Mouse (Mus musculus): ENCODE data around the gene Ap3b1. TPM values are rescaled to one million over a fixed set of nuclear protein-coding genes. Genes with fewer than 3 reads are reported as not detected.
A peak's percentile ranks its signal among the peaks of the same experiment; 100 is the strongest.
"Not testable (repeated sequence)": the region's sequence is repeated elsewhere in the genome, so short reads cannot be mapped to it uniquely, and the experiment has no call there.

The Ap3b1 gene
- polyA plus RNA-seq, 1 experiment: 29.3 TPM

DNA sequence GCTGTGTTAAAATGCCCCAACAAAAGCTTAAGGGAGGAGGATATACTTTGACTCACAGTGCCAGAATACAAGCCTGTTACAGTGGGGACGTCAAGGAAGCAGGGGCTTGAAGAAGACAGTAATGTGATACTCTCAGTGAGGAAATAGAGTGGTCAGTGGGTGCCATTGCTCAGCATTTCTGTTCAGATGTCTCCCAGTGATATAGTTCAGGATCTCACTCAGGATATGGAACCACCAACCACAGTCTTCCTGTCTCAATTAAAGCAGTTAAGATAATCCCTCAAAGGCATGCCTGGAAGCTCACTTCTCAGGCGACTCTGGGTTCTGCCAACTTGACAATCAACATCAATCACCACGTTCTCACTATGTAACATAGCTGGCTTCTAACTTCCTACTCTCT is 4.2 kb upstream of the Ap3b1 start:
- no peak overlapping the region for H3ac ChIP-seq (ENCODE audit: control insufficient read depth, insufficient read length)
- no peaks in the 10 kb centered on the region for H3K36me3 ChIP-seq (ENCODE audit: control insufficient read depth, insufficient read depth)
- H3K4me3 ChIP-seq: no peak overlapping the region
- no peak overlapping the region for H3K4me2 ChIP-seq (ENCODE audit: low read depth)
- TF ChIP-seq MYOD1 (IDR thresholded peaks at IDR 0.05; ENCODE audit: control insufficient read depth in 1 of 3, insufficient read length in 2 of 3, low read depth in 2 of 3) (no peak), POLR2A (IDR thresholded peaks at IDR 0.05; ENCODE audit: insufficient read length, low read depth) (no peak), USF1 (IDR thresholded peaks at IDR 0.05; ENCODE audit: low read depth) (no peak), MAX (IDR thresholded peaks at IDR 0.05; ENCODE audit: low read depth) (no peak), E2F4 (IDR thresholded peaks at IDR 0.05; ENCODE audit: insufficient read depth) (no peak), SRF (IDR thresholded peaks at IDR 0.05; ENCODE audit: control insufficient read depth, insufficient read length, low read depth) (no peak)
- H3K79me2 ChIP-seq (ENCODE audit: control insufficient read depth, insufficient read depth): peaks cover 5% of the 10 kb centered on the region
- no peaks in the 10 kb centered on the region for H3K27me3 ChIP-seq (ENCODE audit: control insufficient read depth, insufficient read depth, insufficient read length)

DNA sequence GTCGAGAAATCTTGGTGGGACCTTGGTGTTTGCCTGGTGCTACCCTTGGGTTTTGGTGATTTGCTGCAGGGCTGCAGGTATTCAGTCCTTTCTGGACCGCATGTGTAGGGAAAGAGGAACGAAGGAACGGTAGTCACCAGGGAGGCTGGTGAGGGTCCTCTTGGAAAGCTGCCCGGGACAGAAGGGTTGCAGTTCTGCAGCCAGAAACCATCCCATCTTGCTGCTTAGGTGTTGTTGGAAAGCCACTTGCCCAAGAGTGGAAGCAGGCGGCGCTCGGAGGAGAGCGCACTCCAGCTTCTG is 709 bp upstream of the Ap3b1 start:
- TF ChIP-seq CEBPB (IDR thresholded peaks at IDR 0.05; ENCODE audit: insufficient read depth, poor library complexity, severe bottlenecking) (no peak), REST (IDR thresholded peaks at IDR 0.05; ENCODE audit: insufficient read depth, insufficient read length) (no peak), POLR2AphosphoS2 (IDR thresholded peaks at IDR 0.05; ENCODE audit: insufficient read length, low read depth) (no peak), POLR2A (IDR thresholded peaks at IDR 0.05; ENCODE audit: insufficient read length, low read depth) (no peak), MYOD1 (IDR thresholded peaks at IDR 0.05; ENCODE audit: control insufficient read depth in 1 of 3, insufficient read length in 2 of 3, low read depth in 2 of 3) (no peak), USF1 (IDR thresholded peaks at IDR 0.05; ENCODE audit: low read depth) (no peak), MAX (IDR thresholded peaks at IDR 0.05; ENCODE audit: low read depth) (no peak), TCF3 (IDR thresholded peaks at IDR 0.05; ENCODE audit: insufficient read length, low read depth) (no peak), MYOG (IDR thresholded peaks at IDR 0.05; ENCODE audit: control insufficient read depth in 1 of 3, insufficient read depth in 1 of 3, insufficient read length in 2 of 3, low read depth in 2 of 3) (no peak), TCF12 (IDR thresholded peaks at IDR 0.05; ENCODE audit: insufficient read depth, poor library complexity, severe bottlenecking) (no peak), E2F4 (IDR thresholded peaks at IDR 0.05; ENCODE audit: insufficient read depth) (no peak), SRF (IDR thresholded peaks at IDR 0.05; ENCODE audit: control insufficient read depth, insufficient read length, low read depth) (no peak)
- peak overlapping the region; percentile 91 for H3ac ChIP-seq (ENCODE audit: control insufficient read depth, insufficient read length)
- H3K4me2 ChIP-seq (ENCODE audit: low read depth): peak overlapping the region; percentile 72
- no peaks in the 10 kb centered on the region for H3K36me3 ChIP-seq (ENCODE audit: control insufficient read depth, insufficient read depth)
- peak overlapping the region; percentile 45 for H3K4me3 ChIP-seq
- H3K27me3 ChIP-seq (ENCODE audit: control insufficient read depth, insufficient read depth, insufficient read length): no peaks in the 10 kb centered on the region
- peaks cover 13% of the 10 kb centered on the region for H3K79me2 ChIP-seq (ENCODE audit: control insufficient read depth, insufficient read depth)

DNA sequence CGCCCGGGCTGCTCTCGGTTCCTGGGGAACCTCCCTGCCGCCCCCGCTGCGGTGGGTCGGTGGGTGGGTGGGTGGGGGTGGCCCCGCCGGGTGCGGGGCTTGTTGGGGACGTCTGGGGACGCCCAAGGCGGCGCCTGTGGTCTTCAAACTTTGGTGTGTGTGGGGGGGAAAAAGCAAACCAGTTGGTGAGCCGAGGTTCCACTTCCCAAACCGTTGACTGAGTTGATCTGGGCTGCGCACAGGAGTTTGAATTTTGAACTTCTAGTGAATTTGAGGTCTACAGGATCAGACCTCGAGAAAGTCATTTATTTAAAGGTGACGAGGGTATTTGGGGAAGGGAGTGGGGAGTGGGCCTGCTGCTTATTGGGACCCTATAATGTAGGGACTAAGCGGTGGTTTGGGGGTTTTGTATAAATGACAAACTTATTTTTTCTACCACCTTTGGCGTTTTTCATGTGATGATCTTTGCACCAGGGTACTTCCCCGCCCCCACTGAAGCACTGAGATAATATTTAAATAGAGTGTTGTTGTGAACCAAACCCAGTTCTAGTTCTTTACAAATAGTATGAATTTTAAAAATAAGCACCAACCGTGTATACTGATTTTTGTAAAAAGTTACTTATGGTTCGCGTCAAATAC is 641 bp downstream of the Ap3b1 start:
- Histone ChIP-seq H3K36me3 (ENCODE audit: control insufficient read depth, insufficient read depth) (no peaks in the 10 kb centered on the region), H3K79me2 (ENCODE audit: control insufficient read depth, insufficient read depth) (peaks cover 18% of the 10 kb centered on the region), H3ac (ENCODE audit: control insufficient read depth, insufficient read length) (peak overlapping the region; percentile 91), H3K27me3 (ENCODE audit: control insufficient read depth, insufficient read depth, insufficient read length) (no peaks in the 10 kb centered on the region), H3K4me2 (ENCODE audit: low read depth) (peak overlapping the region; percentile 81), H3K4me3 (peak overlapping the region; percentile 45)
- TF ChIP-seq CEBPB (IDR thresholded peaks at IDR 0.05; ENCODE audit: insufficient read depth, poor library complexity, severe bottlenecking) (no peak), MYOG (IDR thresholded peaks at IDR 0.05; ENCODE audit: control insufficient read depth in 1 of 3, insufficient read depth in 1 of 3, insufficient read length in 2 of 3, low read depth in 2 of 3) (no peak), POLR2A (IDR thresholded peaks at IDR 0.05; ENCODE audit: insufficient read length, low read depth) (no peak), MAX (IDR thresholded peaks at IDR 0.05; ENCODE audit: low read depth) (no peak), E2F4 (IDR thresholded peaks at IDR 0.05; ENCODE audit: insufficient read depth) (no peak), SRF (IDR thresholded peaks at IDR 0.05; ENCODE audit: control insufficient read depth, insufficient read length, low read depth) (no peak), USF1 (IDR thresholded peaks at IDR 0.05; ENCODE audit: low read depth) (no peak), REST (IDR thresholded peaks at IDR 0.05; ENCODE audit: insufficient read depth, insufficient read length) (no peak), MYOD1 (IDR thresholded peaks at IDR 0.05; ENCODE audit: control insufficient read depth in 1 of 3, insufficient read length in 2 of 3, low read depth in 2 of 3) (no peak), TCF3 (IDR thresholded peaks at IDR 0.05; ENCODE audit: insufficient read length, low read depth) (no peak), POLR2AphosphoS2 (IDR thresholded peaks at IDR 0.05; ENCODE audit: insufficient read length, low read depth) (no peak)

DNA sequence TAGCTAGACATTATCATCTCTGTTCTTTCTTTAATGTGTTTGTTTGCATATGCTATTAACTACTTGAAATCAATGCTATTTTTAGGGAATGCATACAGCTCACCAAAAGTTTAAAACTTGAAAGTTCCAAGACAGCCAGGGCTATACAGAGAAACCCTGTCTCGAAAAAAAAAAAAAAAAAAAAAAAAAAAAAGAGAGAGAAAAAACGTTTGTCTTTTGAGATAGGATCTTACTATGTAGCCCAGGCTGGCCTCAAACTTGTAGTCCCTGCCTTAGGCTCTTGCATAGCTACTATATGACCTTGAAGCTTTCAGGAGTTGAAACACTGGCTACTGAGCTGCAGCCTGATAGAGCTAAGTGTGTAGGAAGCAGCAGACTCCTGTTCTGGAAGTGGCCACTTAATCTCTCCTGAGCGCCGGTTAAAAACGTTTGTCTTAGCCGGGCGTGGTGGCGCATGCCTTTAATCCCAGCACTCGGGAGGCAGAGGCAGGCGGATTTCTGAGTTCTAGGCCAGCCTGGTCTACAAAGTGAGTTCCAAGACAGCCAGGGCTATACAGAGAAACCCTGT is 2.3 kb downstream of the Ap3b1 start:
- H3K27me3 ChIP-seq (ENCODE audit: control insufficient read depth, insufficient read depth, insufficient read length); H3K36me3 ChIP-seq (ENCODE audit: control insufficient read depth, insufficient read depth); H3K4me3 ChIP-seq; H3ac ChIP-seq (ENCODE audit: control insufficient read depth, insufficient read length); H3K4me2 ChIP-seq (ENCODE audit: low read depth): not testable (repeated sequence)
- H3K79me2 ChIP-seq (ENCODE audit: control insufficient read depth, insufficient read depth): peaks cover 33% of the 10 kb centered on the region

DNA sequence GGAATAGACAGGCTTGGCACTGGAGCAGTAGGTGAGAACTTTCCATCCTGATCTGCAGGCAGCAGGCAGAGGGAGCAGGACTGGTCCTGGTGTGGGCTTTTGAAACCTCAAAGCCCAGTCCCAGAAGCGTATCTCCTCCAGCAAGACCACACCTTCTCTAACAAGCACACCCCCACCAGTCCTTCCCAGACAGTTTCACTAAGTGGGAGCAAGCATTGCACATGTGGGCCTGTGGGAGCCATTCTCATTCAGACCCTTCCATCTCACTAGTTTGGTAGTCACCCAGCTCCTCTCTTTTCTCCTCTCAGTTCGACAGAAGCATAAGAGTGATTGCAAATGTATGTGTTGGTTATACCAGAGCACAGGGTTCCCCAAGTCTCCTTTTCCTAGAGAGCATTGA is 5.6 kb downstream of the Ap3b1 start:
- Histone ChIP-seq H3K4me3 (no peak overlapping the region), H3K4me2 (ENCODE audit: low read depth) (no peak overlapping the region), H3K27me3 (ENCODE audit: control insufficient read depth, insufficient read depth, insufficient read length) (no peaks in the 10 kb centered on the region), H3ac (ENCODE audit: control insufficient read depth, insufficient read length) (no peak overlapping the region), H3K79me2 (ENCODE audit: control insufficient read depth, insufficient read depth) (peaks cover 42% of the 10 kb centered on the region), H3K36me3 (ENCODE audit: control insufficient read depth, insufficient read depth) (no peaks in the 10 kb centered on the region)
- TF ChIP-seq POLR2A (IDR thresholded peaks at IDR 0.05; ENCODE audit: insufficient read length, low read depth) (no peak), SRF (IDR thresholded peaks at IDR 0.05; ENCODE audit: control insufficient read depth, insufficient read length, low read depth) (no peak), CEBPB (IDR thresholded peaks at IDR 0.05; ENCODE audit: insufficient read depth, poor library complexity, severe bottlenecking) (no peak), E2F4 (IDR thresholded peaks at IDR 0.05; ENCODE audit: insufficient read depth) (no peak), POLR2AphosphoS2 (IDR thresholded peaks at IDR 0.05; ENCODE audit: insufficient read length, low read depth) (no peak), TCF3 (IDR thresholded peaks at IDR 0.05; ENCODE audit: insufficient read length, low read depth) (no peak), MYOG (IDR thresholded peaks at IDR 0.05; ENCODE audit: control insufficient read depth in 1 of 3, insufficient read depth in 1 of 3, insufficient read length in 2 of 3, low read depth in 2 of 3) (no peak), TCF12 (IDR thresholded peaks at IDR 0.05; ENCODE audit: insufficient read depth, poor library complexity, severe bottlenecking) (no peak), USF1 (IDR thresholded peaks at IDR 0.05; ENCODE audit: low read depth) (no peak), MAX (IDR thresholded peaks at IDR 0.05; ENCODE audit: low read depth) (no peak), MYOD1 (IDR thresholded peaks at IDR 0.05; ENCODE audit: control insufficient read depth in 1 of 3, insufficient read length in 2 of 3, low read depth in 2 of 3) (no peak), REST (IDR thresholded peaks at IDR 0.05; ENCODE audit: insufficient read depth, insufficient read length) (no peak)

Measured in myocyte (in vitro differentiated cells).